In genomic region chr8:93430637-93431036, GRCm38 (mm10) we compare ENCODE assay signal across 9 mouse cellular contexts. TPM values are rescaled to one million over a fixed set of nuclear protein-coding genes. Genes with fewer than 3 reads are reported as not detected.
DNase-seq lines count a peak whose midpoint lies in the region; ATAC-seq and TF ChIP-seq lines count a peak whose summit lies in the region.
"Had no signal": no experiment of that assay in that cellular context is flagged by ENCODE, and none has a peak within 500 bp of the region (broad histone marks: within the 10 kb centered on the region; RNA-seq: fewer than 3 reads in every experiment).

No protein-coding gene starts in this region.

- intact Hi-C loops in left cerebral cortex, postnatal 14 days (cut with DNase I), result loop anchor here (2.0 kb wide), 1 partner anchor 420 kb away; no protein-coding TSS in a partner anchor

- H3K9me3 ChIP-seq in kidney, embryonic 15.5 days (replicated peaks), result no peaks in the 10 kb centered on the region
- H3K9me3 ChIP-seq in forebrain, embryonic 16.5 days (ENCODE audit: control insufficient read depth, low read length), result no peaks in the 10 kb centered on the region
- H3K9me3 ChIP-seq in intestine, embryonic 16.5 days (ENCODE audit: control insufficient read depth, low read length), result no peaks in the 10 kb centered on the region
- H3K9me3 ChIP-seq in midbrain, postnatal 0 days (ENCODE audit: low read length), result no peaks in the 10 kb centered on the region

- H3K9ac ChIP-seq in kidney, embryonic 15.5 days, result no peak overlapping the region
- H3K9ac ChIP-seq in forebrain, embryonic 16.5 days (replicated peaks; ENCODE audit: low read depth, low read length), result no peak overlapping the region
- no peak overlapping the region for H3K9ac ChIP-seq in intestine, embryonic 16.5 days (ENCODE audit: low read depth, low read length)
- no peak overlapping the region for H3K9ac ChIP-seq in midbrain, postnatal 0 days (replicated peaks; ENCODE audit: low read length, poor library complexity, severe bottlenecking)

- no peak overlapping the region for H3K4me3 ChIP-seq in kidney, embryonic 15.5 days (replicated peaks)
- no peak overlapping the region for H3K4me3 ChIP-seq in forebrain, embryonic 16.5 days (replicated peaks; ENCODE audit: low read length)
- H3K4me3 ChIP-seq in intestine, embryonic 16.5 days (ENCODE audit: low read length), result no peak overlapping the region
- no peak overlapping the region for H3K4me3 ChIP-seq in midbrain, postnatal 0 days (ENCODE audit: low read depth, low read length)

- no peaks in the 10 kb centered on the region for H3K36me3 ChIP-seq in kidney, embryonic 15.5 days
- H3K36me3 ChIP-seq in forebrain, embryonic 16.5 days (ENCODE audit: control insufficient read depth, insufficient read depth), result no peaks in the 10 kb centered on the region
- H3K36me3 ChIP-seq in intestine, embryonic 16.5 days (ENCODE audit: control insufficient read depth, insufficient read depth, low read length), result no peaks in the 10 kb centered on the region
- H3K36me3 ChIP-seq in midbrain, postnatal 0 days (ENCODE audit: insufficient read depth, low read length), result no peaks in the 10 kb centered on the region

- H3K4me2 ChIP-seq in kidney, embryonic 15.5 days, result no peak overlapping the region
- H3K4me2 ChIP-seq in forebrain, embryonic 16.5 days (ENCODE audit: low read length), result no peak overlapping the region
- no peak overlapping the region for H3K4me2 ChIP-seq in intestine, embryonic 16.5 days (ENCODE audit: low read depth, low read length)
- H3K4me2 ChIP-seq in midbrain, postnatal 0 days (ENCODE audit: low read depth, low read length, poor library complexity, severe bottlenecking), result no peak overlapping the region

- DNase-seq in kidney, adult 11 months, result peak; percentile 33
- DNase-seq in c-Kit-positive CD71-positive TER-119-positive erythroid progenitor cells, embryonic 14.5 days (ENCODE audit: low spot score), result peak; percentile 16
- DNase-seq in left cerebral cortex, postnatal 14 days (ENCODE audit: low spot score in 2 of 2), result peak; percentile 84 to 90
- peak; percentile 92 for DNase-seq in midbrain, postnatal 0 days (ENCODE audit: low spot score)
- DNase-seq in urinary bladder, postnatal 36 days (ENCODE audit: low spot score in 2 of 2), result peak; percentile 19 to 43

- peak; percentile 98 for TF ChIP-seq CTCF in midbrain, postnatal 0 days (IDR thresholded peaks at IDR 0.05)

- WGBS in kidney, embryonic 15.5 days, result 3% methylated on average over 3 of the region's 3 CpGs
- WGBS in forebrain, embryonic 16.5 days, result 2% methylated on average over 3 of the region's 3 CpGs
- WGBS in intestine, embryonic 16.5 days, result 3% methylated on average over 3 of the region's 3 CpGs
- 1% methylated on average over 3 of the region's 3 CpGs for WGBS in midbrain, postnatal 0 days

- no peak overlapping the region for H3K27ac ChIP-seq in kidney, embryonic 15.5 days
- no peak overlapping the region for H3K27ac ChIP-seq in forebrain, embryonic 16.5 days (ENCODE audit: low read length)
- H3K27ac ChIP-seq in intestine, embryonic 16.5 days (ENCODE audit: low read length), result no peak overlapping the region
- H3K27ac ChIP-seq in midbrain, postnatal 0 days (ENCODE audit: low read depth, low read length), result no peak overlapping the region

- ATAC-seq in kidney, embryonic 15.5 days (replicated peaks; ENCODE audit: low FRiP score), result no peak
- peak; percentile 82 for ATAC-seq in forebrain, embryonic 16.5 days
- ATAC-seq in intestine, embryonic 16.5 days, result peak; percentile 62; the same call in 1 of the 2 replicates
- no peak for ATAC-seq in midbrain, postnatal 0 days (ENCODE audit: low FRiP score)

- H3K27me3 ChIP-seq in kidney, embryonic 15.5 days, result no peaks in the 10 kb centered on the region
- H3K27me3 ChIP-seq in forebrain, embryonic 16.5 days (replicated peaks; ENCODE audit: control insufficient read depth, insufficient read depth, low read length), result no peaks in the 10 kb centered on the region
- no peaks in the 10 kb centered on the region for H3K27me3 ChIP-seq in intestine, embryonic 16.5 days (replicated peaks; ENCODE audit: control insufficient read depth, insufficient read depth, low read length)
- no peaks in the 10 kb centered on the region for H3K27me3 ChIP-seq in midbrain, postnatal 0 days (ENCODE audit: insufficient read depth, low read length)

- H3K4me1 ChIP-seq in kidney, embryonic 15.5 days, result no peaks in the 10 kb centered on the region
- no peaks in the 10 kb centered on the region for H3K4me1 ChIP-seq in forebrain, embryonic 16.5 days (replicated peaks; ENCODE audit: control insufficient read depth, insufficient read depth, low read length)
- no peaks in the 10 kb centered on the region for H3K4me1 ChIP-seq in intestine, embryonic 16.5 days (ENCODE audit: control insufficient read depth, insufficient read depth, low read length)
- H3K4me1 ChIP-seq in midbrain, postnatal 0 days (ENCODE audit: insufficient read depth, low read length), result no peaks in the 10 kb centered on the region

RNA-seq across cellular contexts. Expression of gene Ces1h, which starts 51.1 kb away (rescaled TPM):
- polyA plus RNA-seq in kidney, embryonic 15.5 days (2015; fragmentation: Nextera tagmentation; extraction: Ambion mirVana), result not detected in 2 replicates
- polyA plus RNA-seq in forebrain, embryonic 16.5 days (2015; fragmentation: Nextera tagmentation; extraction: Ambion mirVana), result not detected in 2 replicates
- not detected in 2 replicates for polyA plus RNA-seq in intestine, embryonic 16.5 days (2015; fragmentation: Nextera tagmentation; extraction: Ambion mirVana)
- total RNA-seq in left cerebral cortex, postnatal 14 days (2021), result not detected
- total RNA-seq in midbrain, postnatal 0 days (2014; rRNA removed), result not detected in 2 replicates
- not detected in 2 replicates for polyA plus RNA-seq in midbrain, postnatal 0 days (2015; fragmentation: Nextera tagmentation; extraction: Ambion mirVana)
- total RNA-seq: adrenal gland, postnatal 4 days had no signal

Comparison
In these comparisons a context has a peak if more than half of its experiments do, and no peak if none do; other contexts are left out.
1. DNase-seq: peak in every context shown above with its lines; median percentile 92 in midbrain, postnatal 0 days; 87 in left cerebral cortex, postnatal 14 days; 33 in kidney, adult 11 months; 31 in urinary bladder, postnatal 36 days; 16 in c-Kit-positive CD71-positive TER-119-positive erythroid progenitor cells, embryonic 14.5 days.
2. ATAC-seq: peak in forebrain, embryonic 16.5 days (single experiment) and intestine, embryonic 16.5 days (single experiment); none in kidney, embryonic 15.5 days (single experiment) and midbrain, postnatal 0 days (single experiment).